Mouse (Mus musculus) CH12.LX (cell line): ENCODE results near the gene Fam186b. TPM values are rescaled to one million over a fixed set of nuclear protein-coding genes. Genes with fewer than 3 reads are reported as not detected.

ENCODE experiments used
- DNase-seq: peaks from one replicate; pipeline ENCODE4 v3.0.0-alpha.2; 2013; ENCODE audit errors: extremely low read depth
- H3K27ac ChIP-seq: 2 replicates; pipeline ENCODE4 v1.5.1; 2012; ENCODE audit warnings: low read depth, mild to moderate bottlenecking, control low read depth, moderate library complexity; ENCODE audit not compliant: insufficient read depth
- H3K27me3 ChIP-seq: replicated peaks from 2 replicates; pipeline ENCODE3; 2012; ENCODE audit warnings: inconsistent platforms
- H3K36me3 ChIP-seq, 2 experiments: replicated peaks in 1 of 2; 2 replicates each; pipeline versions ENCODE3 to v1.6.1; 2012; ENCODE audit warnings: inconsistent platforms in 1 of 2, low read length in 1 of 2, mild to moderate bottlenecking in 1 of 2, mixed read lengths in 1 of 2, moderate library complexity in 1 of 2; ENCODE audit not compliant: control insufficient read depth in 1 of 2, insufficient read depth in 1 of 2
- H3K4me1 ChIP-seq, 2 experiments: 2 replicates each; pipeline ENCODE4 v1.6.1; 2012; ENCODE audit warnings: inconsistent platforms in 1 of 2, moderate library complexity in 1 of 2; ENCODE audit not compliant: insufficient read depth in 2 of 2, control insufficient read depth in 1 of 2
- H3K4me2 ChIP-seq: 2 replicates; pipeline ENCODE4 v1.6.1; 2012; ENCODE audit warnings: low read depth, mild to moderate bottlenecking, control low read depth; ENCODE audit not compliant: poor library complexity, insufficient read depth, severe bottlenecking
- H3K4me3 ChIP-seq, 3 experiments: fragments of 150-350 bp in 1 of 3; sonication (generic) in 1 of 3; replicated peaks in 1 of 3; 2 replicates each; pipeline versions ENCODE3 to v1.5.1; 2011 to 2012; ENCODE audit warnings: low read depth in 2 of 3, low read length in 2 of 3, mild to moderate bottlenecking in 2 of 3, moderate library complexity in 2 of 3, control low read depth in 1 of 3, improper control_type of control experiment in 1 of 3, inconsistent platforms in 1 of 3, mixed read lengths in 1 of 3; ENCODE audit not compliant: poor library complexity in 1 of 3
- H3K79me2 ChIP-seq: replicated peaks from 2 replicates; pipeline ENCODE4 v1.6.1; 2012; ENCODE audit warnings: mild to moderate bottlenecking, moderate library complexity; ENCODE audit not compliant: control insufficient read depth, poor library complexity, insufficient read depth, severe bottlenecking; ENCODE audit errors: extremely low read depth
- H3K9ac ChIP-seq: 2 replicates; pipeline ENCODE4 v1.6.1; 2012; ENCODE audit warnings: low read depth, mild to moderate bottlenecking, control low read depth, moderate library complexity; ENCODE audit not compliant: insufficient read depth
- H3K9me3 ChIP-seq: replicated peaks from 2 replicates; pipeline ENCODE3; 2012; ENCODE audit warnings: low read length, inconsistent platforms, mixed read lengths
- BHLHE40 ChIP-seq: IDR thresholded peaks from 2 replicates; pipeline ENCODE4 v1.6.1; 2011; ENCODE audit warnings: mild to moderate bottlenecking, low read depth, low read length, improper control_type of control experiment
- CHD1 ChIP-seq: IDR thresholded peaks from 2 replicates; pipeline ENCODE4 v1.6.1; 2012; ENCODE audit warnings: low read depth, low read length, improper control_type of control experiment, inconsistent platforms
- CHD2 ChIP-seq: IDR thresholded peaks from 2 replicates; pipeline ENCODE4 v1.6.1; 2011; ENCODE audit warnings: low read length, improper control_type of control experiment
- E2F4 ChIP-seq: IDR thresholded peaks from 2 replicates; pipeline ENCODE4 v1.6.1; 2011; ENCODE audit warnings: low read depth, low read length, improper control_type of control experiment; ENCODE audit not compliant: insufficient replicate concordance
- ELF1 ChIP-seq: IDR thresholded peaks from 2 replicates; pipeline ENCODE4 v1.6.1; 2014; ENCODE audit warnings: low read depth, mild to moderate bottlenecking, inconsistent platforms, low read length, improper control_type of control experiment
- EP300 ChIP-seq: IDR thresholded peaks from 2 replicates; pipeline ENCODE4 v1.6.1; 2011; ENCODE audit warnings: low read length, improper control_type of control experiment
- ETS1 ChIP-seq: conservative IDR thresholded peaks from 2 replicates; pipeline ENCODE4 v1.6.1; 2012; ENCODE audit warnings: low read depth, mild to moderate bottlenecking, inconsistent platforms, low read length, improper control_type of control experiment, moderate library complexity
- GABPA ChIP-seq: IDR thresholded peaks from 2 replicates; pipeline ENCODE4 v1.6.1; 2012; ENCODE audit warnings: low read depth, low read length, improper control_type of control experiment, inconsistent platforms; ENCODE audit not compliant: insufficient replicate concordance
- HCFC1 ChIP-seq: IDR thresholded peaks from 2 replicates; pipeline ENCODE4 v1.6.1; 2012; ENCODE audit warnings: low read depth, mild to moderate bottlenecking, inconsistent platforms, low read length, improper control_type of control experiment
- IRF4 ChIP-seq: IDR thresholded peaks from 2 replicates; pipeline ENCODE4 v1.6.1; 2014; ENCODE audit warnings: low read depth, mild to moderate bottlenecking, inconsistent platforms, low read length, improper control_type of control experiment
- JUND ChIP-seq: conservative IDR thresholded peaks from 2 replicates; pipeline ENCODE4 v1.6.1; 2011; ENCODE audit warnings: low read depth, low read length, improper control_type of control experiment
- KAT2A ChIP-seq: IDR thresholded peaks from 2 replicates; pipeline ENCODE4 v1.6.1; 2012; ENCODE audit warnings: low read length, improper control_type of control experiment, inconsistent platforms; ENCODE audit not compliant: insufficient replicate concordance
- MAFK ChIP-seq: IDR thresholded peaks from 2 replicates; pipeline ENCODE4 v1.6.1; 2011; ENCODE audit warnings: low read length, improper control_type of control experiment; ENCODE audit not compliant: insufficient replicate concordance
- MAX ChIP-seq: IDR thresholded peaks from 2 replicates; pipeline ENCODE4 v1.6.1; 2011; ENCODE audit warnings: low read length, improper control_type of control experiment
- MAZ ChIP-seq: IDR thresholded peaks from 2 replicates; pipeline ENCODE4 v1.6.1; 2012; ENCODE audit warnings: low read depth, mild to moderate bottlenecking, inconsistent platforms, low read length, improper control_type of control experiment, moderate library complexity
- MXI1 ChIP-seq: IDR thresholded peaks from 2 replicates; pipeline ENCODE4 v1.6.1; 2011; ENCODE audit warnings: mild to moderate bottlenecking, low read depth, low read length, improper control_type of control experiment
- MYC ChIP-seq: IDR thresholded peaks from 2 replicates; pipeline ENCODE4 v1.6.1; 2011; ENCODE audit warnings: low read depth, mild to moderate bottlenecking, improper control_type of control experiment, low read length
- NRF1 ChIP-seq: IDR thresholded peaks from 2 replicates; pipeline ENCODE4 v1.6.1; 2014; ENCODE audit warnings: low read depth, mild to moderate bottlenecking, inconsistent platforms, low read length, improper control_type of control experiment, moderate library complexity
- POLR2A ChIP-seq: IDR thresholded peaks from 2 replicates; pipeline ENCODE4 v1.6.1; 2011; ENCODE audit warnings: low read depth, mild to moderate bottlenecking, improper control_type of control experiment, low read length
- RCOR1 ChIP-seq: conservative IDR thresholded peaks from 2 replicates; pipeline ENCODE4 v1.6.1; 2012; ENCODE audit warnings: low read depth, mild to moderate bottlenecking, inconsistent platforms, low read length, improper control_type of control experiment
- SIN3A ChIP-seq: IDR thresholded peaks from 2 replicates; pipeline ENCODE4 v1.6.1; 2012; ENCODE audit warnings: low read length, improper control_type of control experiment, inconsistent platforms
- SMC3 ChIP-seq: IDR thresholded peaks from 2 replicates; pipeline ENCODE4 v1.6.1; 2011; ENCODE audit warnings: low read depth, low read length, improper control_type of control experiment
- TBP ChIP-seq: conservative IDR thresholded peaks from 2 replicates; pipeline ENCODE4 v1.6.1; 2011; ENCODE audit warnings: low read depth, low read length, improper control_type of control experiment
- TCF12 ChIP-seq: IDR thresholded peaks from 2 replicates; pipeline ENCODE4 v1.6.1; 2014; ENCODE audit warnings: low read depth, mild to moderate bottlenecking, inconsistent platforms, low read length, improper control_type of control experiment
- USF1 ChIP-seq: IDR thresholded peaks from 2 replicates; pipeline ENCODE4 v1.6.1; 2014; ENCODE audit warnings: low read depth, mild to moderate bottlenecking, inconsistent platforms, low read length, improper control_type of control experiment
- ZC3H11A ChIP-seq: IDR thresholded peaks from 2 replicates; pipeline ENCODE4 v1.6.1; 2012; ENCODE audit warnings: low read depth, mild to moderate bottlenecking, inconsistent platforms, low read length, improper control_type of control experiment
- ZKSCAN1 ChIP-seq: IDR thresholded peaks from 2 replicates; pipeline ENCODE4 v1.6.1; 2012; ENCODE audit warnings: low read depth, inconsistent platforms, low read length, improper control_type of control experiment, borderline replicate concordance
- ZMIZ1 ChIP-seq: IDR thresholded peaks from 2 replicates; pipeline ENCODE4 v1.6.1; 2012; ENCODE audit warnings: low read depth, mild to moderate bottlenecking, inconsistent platforms, low read length, improper control_type of control experiment
- dilution Hi-C: fragments of 300-500 bp; cut with MboI; formaldehyde crosslinking; loops from 2 replicates; pipeline ENCODE4 v1.14.3; 2020; ENCODE audit warnings: low sequenced_read_pairs; ENCODE audit not compliant: extremely low pct_unique_long_range_greater_than_20kb, extremely low pct_ligation_motif_present
- in situ Hi-C: fragments of 300-500 bp; cut with MboI; formaldehyde crosslinking; loops from 3 replicates; pipeline ENCODE4 v1.14.3; 2019; ENCODE audit warnings: low sequenced_read_pairs, low pct_ligation_motif_present, low pct_unique_long_range_greater_than_20kb, mixed read lengths
- polyA plus RNA-seq: library from polyadenylated mRNA; unstranded; fragments of >175 nt; gene quantifications from 2 replicates; pipeline ENCODE4 v1.2.1, GENCODE M21; 2012; ENCODE audit warnings: low read depth; ENCODE audit not compliant: insufficient read length
- total RNA-seq, 2 experiments: library from RNA; depleted of rRNA; stranded (reverse); fragments of 300-350 nt in 1 of 2; fragments of >200 nt in 1 of 2; gene quantifications; 2 replicates each; pipeline ENCODE4 v1.2.3; 2012 to 2014

Fam186b gene
- total and polyA plus RNA-seq, 3 experiments, result 0.04 to 0.11 TPM; not detected in 1

- Histone ChIP-seq H3K27me3 (no peaks in the 10 kb centered on the region), H3K4me1 (peaks cover 8 to 39% of the 10 kb centered on the region in 2 experiments), H3K27ac (peak overlapping the region; percentile 37), H3K9ac (peak overlapping the region; percentile 87), H3K79me2 (peaks cover 2% of the 10 kb centered on the region; the same call in 1 of the 2 replicates), H3K4me2 (peak overlapping the region; percentile 90), H3K9me3 (no peaks in the 10 kb centered on the region), H3K36me3 (peaks cover 19 to 31% of the 10 kb centered on the region in 2 experiments), H3K4me3 (peak overlapping the region; percentile 67 to 100 (median 85))
- TF ChIP-seq NRF1 (no peak), MAX (no peak), TBP (peak; percentile 92), GABPA (0 out of 2 replicates have a peak, but pooled peaks have one; percentile 2)
- in situ Hi-C loops (no loop called here), dilution Hi-C loops (no loop called here)
- peak; percentile 46 for DNase-seq
Observed at GRCm38 (mm10) chr15:99252381-99253174, 43.1 kb downstream of the Fam186b start.

- dilution Hi-C loops, result no loop called here
- no peak for TF ChIP-seq SMC3
- peak; percentile 75 for TF ChIP-seq POLR2A
- TF ChIP-seq ETS1, result peak; percentile 81
- no peak for TF ChIP-seq ZKSCAN1
- 0 out of 2 replicates have a peak, but pooled peaks have one; percentile 50 for TF ChIP-seq E2F4
- 0 out of 2 replicates have a peak, but pooled peaks have one; percentile 50 for TF ChIP-seq MYC
- 0 out of 2 replicates have a peak, but pooled peaks have one; percentile 66 for TF ChIP-seq TBP
- peak; percentile 99 for TF ChIP-seq ELF1
- no peak for TF ChIP-seq CHD1
- peak; percentile 97 for TF ChIP-seq HCFC1
- TF ChIP-seq MAZ, result peak; percentile 75
- no peak for TF ChIP-seq USF1
- peak; percentile 96 for TF ChIP-seq SIN3A
- peak; percentile 76; the same call in 1 of the 2 replicates for TF ChIP-seq TCF12
- TF ChIP-seq MAFK, result no peak
- peak; percentile 85 for TF ChIP-seq IRF4
- TF ChIP-seq EP300, result no peak; the same call in 1 of the 2 replicates
- TF ChIP-seq BHLHE40, result peak; percentile 22; the same call in 1 of the 2 replicates
- peak; percentile 93 for TF ChIP-seq CHD2
- peak; percentile 69 for TF ChIP-seq RCOR1
- peak; percentile 74 for TF ChIP-seq ZMIZ1
- TF ChIP-seq ZC3H11A, result no peak
- peak; percentile 96 for TF ChIP-seq KAT2A
- no peak for TF ChIP-seq JUND
- TF ChIP-seq GABPA, result peak; percentile 26; the same call in 1 of the 2 replicates
- TF ChIP-seq MXI1, result peak; percentile 85
Observed at GRCm38 (mm10) chr15:99251626-99252380, 43.9 kb downstream of the Fam186b start, which contains the start of gene Mcrs1. Gene Mcrs1 (minus strand): TSS chr15:99251961.

More at GRCm38 (mm10) chr15:99251626-99252380, 43.9 kb downstream of the Fam186b start, which contains the start of gene Mcrs1:
- peak; percentile 100 for DNase-seq
- H3K4me1 ChIP-seq, result peaks cover 8 to 39% of the 10 kb centered on the region in 2 experiments
- no peaks in the 10 kb centered on the region for H3K9me3 ChIP-seq
- H3K9ac ChIP-seq, result peak within 1 kb of the TSS; percentile 87
- H3K27me3 ChIP-seq, result no peaks in the 10 kb centered on the region
- peaks cover 25 to 38% of the 10 kb centered on the region in 2 experiments for H3K36me3 ChIP-seq
- peaks cover 2% of the 10 kb centered on the region; the same call in 1 of the 2 replicates for H3K79me2 ChIP-seq
- in situ Hi-C loops, result no loop called here
- H3K27ac ChIP-seq, result peak within 1 kb of the TSS; percentile 51
- peak within 1 kb of the TSS; percentile 67 to 100 (median 85) for H3K4me3 ChIP-seq
- H3K4me2 ChIP-seq, result peak within 1 kb of the TSS; percentile 90
